Mouse (Mus musculus) embryonic facial prominence, embryonic 14.5 days (tissue): ENCODE measurements at regions not wholly inside any gene's neighbourhood (a gene's known extent, or its start where the extent isn't known, plus 50 kb on each side); places are given as distances from the start of the nearest gene placed in this dataset.

Experiments
- ATAC-seq: fragments of 200-750 bp; cut with Nextera tagmentation; 2 replicates; pipeline ENCODE4 v1.8.0; 2017; ENCODE audit warnings: low read depth, moderate number of reproducible peaks, moderate TSS enrichment
- DNase-seq: peaks from one replicate; pipeline ENCODE4 v3.0.0-alpha.2; 2015; ENCODE audit warnings: low spot score
- H3K27ac ChIP-seq: fragments of 300-500 bp; sonication (generic); replicated peaks from 2 replicates; pipeline ENCODE4 v1.5.1; 2014; ENCODE audit warnings: low read depth, mild to moderate bottlenecking, low read length, moderate library complexity
- H3K27me3 ChIP-seq: fragments of 300-500 bp; sonication (generic); replicated peaks from 2 replicates; pipeline ENCODE4 v1.6.1; 2014; ENCODE audit warnings: low read length; ENCODE audit not compliant: control insufficient read depth, insufficient read depth
- H3K36me3 ChIP-seq: fragments of 300-500 bp; sonication (generic); 2 replicates; pipeline ENCODE4 v1.6.1; 2014; ENCODE audit warnings: low read length, mixed read lengths; ENCODE audit not compliant: control insufficient read depth, insufficient read depth
- H3K4me1 ChIP-seq: fragments of 300-500 bp; sonication (generic); 2 replicates; pipeline ENCODE4 v1.6.1; 2014; ENCODE audit warnings: antibody characterized with exemption, low read length; ENCODE audit not compliant: control insufficient read depth, insufficient read depth
- H3K4me2 ChIP-seq: fragments of 300-500 bp; sonication (generic); 2 replicates; pipeline ENCODE4 v1.6.1; 2014; ENCODE audit warnings: low read depth, mild to moderate bottlenecking, low read length, moderate library complexity, mixed read lengths
- H3K4me3 ChIP-seq: fragments of 300-500 bp; sonication (generic); 2 replicates; pipeline ENCODE4 v1.5.1; 2014; ENCODE audit warnings: low read depth, mild to moderate bottlenecking, low read length
- H3K9ac ChIP-seq: fragments of 300-500 bp; sonication (generic); 2 replicates; pipeline ENCODE4 v1.6.1; 2014; ENCODE audit warnings: low read depth, mild to moderate bottlenecking, low read length, moderate library complexity, mixed read lengths
- H3K9me3 ChIP-seq: fragments of 300-500 bp; sonication (generic); 2 replicates; pipeline ENCODE4 v1.6.1; 2016; ENCODE audit warnings: low read length; ENCODE audit not compliant: control insufficient read depth
- WGBS: fragments of 180-500 bp; shearing (Covaris S2); extraction: QIAGEN DNeasy Blood & Tissue Kit; methylation state at CpG from one replicate; pipeline ENCODE4 v1.1.7; 2014; 5-methylcytosine and 5-hydroxymethylcytosine counted together

DNA sequence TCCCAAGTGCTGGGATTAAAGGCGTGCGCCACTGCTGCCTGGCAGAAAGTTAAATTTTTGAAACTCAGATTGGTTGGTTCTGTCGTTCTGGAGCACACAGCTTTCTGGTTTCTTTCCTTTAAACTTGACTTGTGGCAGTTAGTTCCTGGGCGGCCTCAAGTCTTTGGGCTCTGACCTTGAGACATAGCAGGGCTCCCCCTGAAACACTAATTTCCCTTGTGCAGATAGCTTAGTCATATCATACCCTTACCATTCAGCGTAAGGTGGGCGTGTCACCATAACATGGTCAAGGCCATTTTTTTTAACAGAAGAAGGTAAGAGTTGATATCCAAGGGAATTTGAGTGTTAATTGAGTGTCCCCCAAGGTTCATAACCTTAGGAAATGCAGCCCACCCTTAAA, 140.3 kb upstream of the Ubr2 start:
- Histone ChIP-seq H3K36me3 (peaks cover 13% of the 10 kb centered on the region; the same call in 1 of the 2 replicates), H3K27me3 (no peaks in the 10 kb centered on the region), H3K4me3 (no peak overlapping the region), H3K9ac (no peak overlapping the region), H3K4me2 (0 out of 2 replicates have a peak overlapping the region, but pooled peaks have one; percentile 54), H3K27ac (no peak overlapping the region), H3K9me3 (no peaks in the 10 kb centered on the region), H3K4me1 (peaks cover 17% of the 10 kb centered on the region)
- DNase-seq = no peak
- no peak for ATAC-seq
- WGBS = 90% methylated on average over 6 of the region's 6 CpGs

- H3K4me2 ChIP-seq = no peak overlapping the region
- ATAC-seq (no peak), DNase-seq (no peak)
- H3K9me3 ChIP-seq = no peaks in the 10 kb centered on the region
- no peak overlapping the region; the same call in 1 of the 2 replicates for H3K9ac ChIP-seq
- no peak overlapping the region for H3K27ac ChIP-seq
- H3K4me1 ChIP-seq = peaks cover 24% of the 10 kb centered on the region
- H3K36me3 ChIP-seq = peaks cover 21% of the 10 kb centered on the region; the same call in 1 of the 2 replicates
- no peaks in the 10 kb centered on the region for H3K27me3 ChIP-seq
- H3K4me3 ChIP-seq = no peak overlapping the region
- WGBS = 76% methylated on average over 13 of the region's 13 CpGs
Observed at GRCm38 (mm10) chr17:47149662-47150061, 139.3 kb upstream of the Ubr2 start.

GRCm38 (mm10) chr17:47149158-47149557, 138.8 kb upstream of the Ubr2 start:
- ATAC-seq = no peak
- WGBS = 85% methylated on average over 9 of the region's 9 CpGs
- no peak overlapping the region for H3K4me2 ChIP-seq
- no peaks in the 10 kb centered on the region for H3K9me3 ChIP-seq
- no peak for DNase-seq
- no peak overlapping the region for H3K27ac ChIP-seq
- no peak overlapping the region; the same call in 1 of the 2 replicates for H3K9ac ChIP-seq
- H3K27me3 ChIP-seq = no peaks in the 10 kb centered on the region
- H3K36me3 ChIP-seq = peaks cover 21% of the 10 kb centered on the region; the same call in 1 of the 2 replicates
- H3K4me1 ChIP-seq = peaks cover 29% of the 10 kb centered on the region
- no peak overlapping the region for H3K4me3 ChIP-seq

DNA sequence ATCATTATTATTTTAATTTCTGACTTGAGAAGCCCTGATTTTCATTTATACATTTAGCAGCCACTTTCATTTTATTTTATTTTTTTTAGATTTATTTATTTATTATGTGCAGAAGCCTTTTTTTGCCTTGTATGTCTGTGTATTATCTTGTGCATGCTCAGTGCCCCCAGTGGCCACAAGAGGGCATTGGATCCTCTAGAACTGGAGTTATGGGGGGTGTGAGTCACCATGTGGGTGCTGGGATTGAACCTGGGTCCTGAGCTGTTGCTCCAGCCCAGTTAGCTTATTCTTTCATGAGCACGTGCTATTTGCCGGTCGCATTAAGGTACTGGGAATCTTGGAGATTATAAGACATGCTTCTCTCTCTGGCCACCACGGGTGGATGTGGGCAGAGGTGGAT, 136.3 kb upstream of the Ubr2 start:
- Histone ChIP-seq H3K36me3 (peaks cover 21% of the 10 kb centered on the region; the same call in 1 of the 2 replicates), H3K27ac (no peak overlapping the region), H3K4me1 (peaks cover 41% of the 10 kb centered on the region), H3K27me3 (no peaks in the 10 kb centered on the region), H3K4me2 (no peak overlapping the region), H3K9me3 (no peaks in the 10 kb centered on the region), H3K9ac (no peak overlapping the region), H3K4me3 (no peak overlapping the region)
- no peak for ATAC-seq
- WGBS = 90% methylated on average over 4 of the region's 4 CpGs
- no peak for DNase-seq

GRCm38 (mm10) chr17:47145590-47145989, 135.2 kb upstream of the Ubr2 start:
- DNase-seq = no peak
- Histone ChIP-seq H3K9ac (no peak overlapping the region), H3K4me1 (peaks cover 33% of the 10 kb centered on the region), H3K27me3 (no peaks in the 10 kb centered on the region), H3K4me2 (no peak overlapping the region), H3K36me3 (peaks cover 21% of the 10 kb centered on the region; the same call in 1 of the 2 replicates), H3K9me3 (no peaks in the 10 kb centered on the region), H3K27ac (no peak overlapping the region), H3K4me3 (no peak overlapping the region)
- no peak for ATAC-seq
- 95% methylated on average over 16 of the region's 16 CpGs for WGBS

DNA sequence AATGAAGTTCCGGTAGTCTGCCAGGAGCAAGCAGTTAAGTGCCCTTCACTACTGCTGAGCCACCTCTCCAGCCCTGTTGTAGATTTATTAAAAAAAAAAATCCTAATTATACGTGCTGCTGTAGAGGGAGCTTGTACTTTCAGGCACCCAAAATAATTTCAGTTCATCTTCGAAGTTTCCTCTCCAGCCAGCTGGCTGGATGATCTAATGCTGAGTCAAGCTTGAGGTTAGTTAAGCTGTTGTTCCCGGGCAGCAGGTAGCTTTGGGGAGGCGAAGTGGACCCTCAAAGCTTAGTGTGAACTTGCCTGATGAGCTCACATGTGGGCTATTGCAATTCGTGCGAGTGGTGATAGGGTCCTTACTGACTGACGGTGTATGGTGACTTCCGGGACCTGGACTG, 134.6 kb upstream of the Ubr2 start:
- Histone ChIP-seq H3K9ac (no peak overlapping the region), H3K9me3 (no peaks in the 10 kb centered on the region), H3K27me3 (no peaks in the 10 kb centered on the region), H3K4me2 (no peak overlapping the region), H3K4me3 (no peak overlapping the region), H3K4me1 (peaks cover 32% of the 10 kb centered on the region), H3K27ac (no peak overlapping the region), H3K36me3 (peaks cover 21% of the 10 kb centered on the region; the same call in 1 of the 2 replicates)
- ATAC-seq (no peak), DNase-seq (no peak)
- WGBS = 84% methylated on average over 9 of the region's 9 CpGs

GRCm38 (mm10) chr17:47144460-47144859, 134.1 kb upstream of the Ubr2 start:
- H3K9ac ChIP-seq = no peak overlapping the region
- H3K27ac ChIP-seq = no peak overlapping the region
- H3K4me3 ChIP-seq = no peak overlapping the region
- peaks cover 21% of the 10 kb centered on the region; the same call in 1 of the 2 replicates for H3K36me3 ChIP-seq
- H3K27me3 ChIP-seq = no peaks in the 10 kb centered on the region
- no peak for DNase-seq
- no peaks in the 10 kb centered on the region for H3K9me3 ChIP-seq
- WGBS = 61% methylated on average over 7 of the region's 7 CpGs
- peak overlapping the region; percentile 91 for H3K4me2 ChIP-seq
- peaks cover 32% of the 10 kb centered on the region for H3K4me1 ChIP-seq
- no peak for ATAC-seq

DNA sequence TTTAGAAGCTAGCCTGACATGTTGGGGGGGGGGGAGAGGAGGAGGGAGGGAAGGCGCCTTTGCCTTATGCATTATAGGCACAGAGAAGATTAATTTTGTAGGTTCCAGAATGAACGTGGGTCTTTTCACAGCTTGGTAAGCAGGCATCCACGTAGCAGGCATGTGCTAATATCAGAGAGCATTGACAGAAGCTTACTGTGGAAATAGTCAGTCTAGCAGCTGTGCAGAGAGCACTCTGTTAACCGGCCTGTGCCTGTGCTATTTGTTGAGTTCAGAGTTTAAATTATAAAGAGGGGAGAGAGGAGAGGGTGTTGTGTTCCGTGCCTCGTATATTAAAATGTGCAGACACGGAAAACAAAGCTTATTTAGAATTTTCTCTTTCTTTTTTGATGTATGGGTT, 133.5 kb upstream of the Ubr2 start:
- Histone ChIP-seq H3K36me3 (peaks cover 21% of the 10 kb centered on the region; the same call in 1 of the 2 replicates), H3K4me3 (no peak overlapping the region), H3K4me2 (peak overlapping the region; percentile 91), H3K27me3 (no peaks in the 10 kb centered on the region), H3K4me1 (peaks cover 32% of the 10 kb centered on the region), H3K9me3 (no peaks in the 10 kb centered on the region), H3K27ac (no peak overlapping the region), H3K9ac (no peak overlapping the region)
- WGBS = 55% methylated on average over 7 of the region's 7 CpGs
- ATAC-seq = no peak
- DNase-seq = no peak

- H3K9me3 ChIP-seq = no peaks in the 10 kb centered on the region
- peak overlapping the region; percentile 82 for H3K9ac ChIP-seq
- peak overlapping the region; percentile 91 for H3K4me2 ChIP-seq
- H3K27me3 ChIP-seq = no peaks in the 10 kb centered on the region
- peak overlapping the region; percentile 74 for H3K4me3 ChIP-seq
- ATAC-seq = no peak
- peaks cover 32% of the 10 kb centered on the region for H3K4me1 ChIP-seq
- 8% methylated on average over 7 of the region's 7 CpGs for WGBS
- DNase-seq = no peak
- H3K27ac ChIP-seq = peak overlapping the region; percentile 28; the same call in 1 of the 2 replicates
- 0 out of 2 replicates have a peak, but pooled peaks cover 16% of the 10 kb centered on the region for H3K36me3 ChIP-seq
Observed at GRCm38 (mm10) chr17:47142885-47143284, 132.5 kb upstream of the Ubr2 start.
